Mouse (Mus musculus) ovary, adult 18-20 months (tissue): ENCODE results near the gene Agap2.

Experiments used
- DNase-seq: peaks from one replicate; pipeline ENCODE4 v3.0.0; 2022; ENCODE audit warnings: low spot score, mixed read lengths

Gene Agap2

GRCm38 (mm10) chr10:127078001-127078676 lies 3.1 kb downstream of the Agap2 start:
- DNase-seq, result no peak

GRCm38 (mm10) chr10:127078677-127079575 lies 3.8 kb downstream of the Agap2 start:
- DNase-seq, result no peak

GRCm38 (mm10) chr10:127079665-127080391 lies 4.7 kb downstream of the Agap2 start:
- DNase-seq, result no peak

GRCm38 (mm10) chr10:127080901-127081780 lies 6.1 kb downstream of the Agap2 start:
- no peak for DNase-seq

GRCm38 (mm10) chr10:127081996-127082620 lies 7.0 kb downstream of the Agap2 start:
- DNase-seq, result no peak

GRCm38 (mm10) chr10:127083292-127083914 lies 8.3 kb downstream of the Agap2 start:
- DNase-seq, result no peak

- no peak for DNase-seq
Measured at GRCm38 (mm10) chr10:127083915-127084306, 8.8 kb downstream of the Agap2 start.

GRCm38 (mm10) chr10:127085052-127085451 lies 10.0 kb downstream of the Agap2 start:
- DNase-seq, result no peak

- DNase-seq, result no peak
Measured at GRCm38 (mm10) chr10:127085633-127086032, 10.5 kb downstream of the Agap2 start.

- no peak for DNase-seq
Measured at GRCm38 (mm10) chr10:127090560-127091411, 15.7 kb downstream of the Agap2 start.

GRCm38 (mm10) chr10:127091507-127092396 lies 16.7 kb downstream of the Agap2 start:
- peak; percentile 51 for DNase-seq

- no peak for DNase-seq
Measured at GRCm38 (mm10) chr10:127092742-127093141, 17.7 kb downstream of the Agap2 start.

GRCm38 (mm10) chr10:127094382-127094802 lies 19.3 kb downstream of the Agap2 start:
- DNase-seq, result peak; percentile 45

GRCm38 (mm10) chr10:127098514-127098913 lies 23.4 kb downstream of the Agap2 start:
- DNase-seq, result no peak

- no peak for DNase-seq
Measured at GRCm38 (mm10) chr10:127099191-127099590, 24.1 kb downstream of the Agap2 start.

GRCm38 (mm10) chr10:127099868-127100267 lies 24.8 kb downstream of the Agap2 start:
- no peak for DNase-seq

GRCm38 (mm10) chr10:127100414-127100813 lies 25.3 kb downstream of the Agap2 start:
- DNase-seq, result no peak

GRCm38 (mm10) chr10:127101151-127101550 lies 26.1 kb downstream of the Agap2 start:
- no peak for DNase-seq

GRCm38 (mm10) chr10:127103631-127104030 lies 28.5 kb downstream of the Agap2 start:
- DNase-seq, result no peak
